Mouse (Mus musculus) ES-Bruce4 (cell line): Measurements from ENCODE around the gene Gbx1. TPM values are rescaled to one million over a fixed set of nuclear protein-coding genes. Genes with fewer than 3 reads are reported as not detected.

Experiments
- H3K27ac ChIP-seq: 2 replicates; pipeline ENCODE4 v1.5.1; 2012; ENCODE audit warnings: low read length, inconsistent platforms; ENCODE audit not compliant: insufficient read depth
- H3K27me3 ChIP-seq: 2 replicates; pipeline ENCODE4 v1.6.1; 2012; ENCODE audit warnings: mild to moderate bottlenecking, low read length, inconsistent platforms; ENCODE audit not compliant: control insufficient read depth, poor library complexity, insufficient read depth, severe bottlenecking
- H3K36me3 ChIP-seq: 2 replicates; pipeline ENCODE4 v1.6.1; 2012; ENCODE audit warnings: inconsistent platforms, mild to moderate bottlenecking, low read length, moderate library complexity; ENCODE audit not compliant: control insufficient read depth, poor library complexity, insufficient read depth, severe bottlenecking
- H3K4me1 ChIP-seq: one replicate; pipeline ENCODE4 v1.8.1; 2011; ENCODE audit warnings: low read length; ENCODE audit not compliant: control insufficient read depth, insufficient read depth
- H3K4me3 ChIP-seq: 2 replicates; pipeline ENCODE4 v1.5.1; 2011; ENCODE audit warnings: low read depth, mild to moderate bottlenecking, low read length
- H3K9ac ChIP-seq: 2 replicates; pipeline ENCODE4 v1.6.1; 2012; ENCODE audit warnings: low read depth, mild to moderate bottlenecking, inconsistent platforms; ENCODE audit not compliant: poor library complexity, severe bottlenecking
- H3K9me3 ChIP-seq: replicated peaks from 2 replicates; pipeline ENCODE4 v1.6.1; 2012; ENCODE audit warnings: mild to moderate bottlenecking, low read length, inconsistent platforms; ENCODE audit not compliant: control insufficient read depth, poor library complexity, insufficient read depth, severe bottlenecking
- CTCF ChIP-seq: IDR thresholded peaks from one replicate; pipeline ENCODE4 v1.8.1; 2011; ENCODE audit warnings: low read depth, low read length
- EP300 ChIP-seq: IDR thresholded peaks from 2 replicates; pipeline ENCODE4 v1.6.1; 2011; ENCODE audit warnings: low read depth, low read length; ENCODE audit not compliant: insufficient read depth
- POLR2A ChIP-seq: IDR thresholded peaks from one replicate; pipeline ENCODE4 v1.8.1; 2011; ENCODE audit warnings: low read length; ENCODE audit not compliant: insufficient read depth
- polyA plus RNA-seq: library from polyadenylated mRNA; stranded (reverse); fragments of >200 nt; gene quantifications from 2 replicates; pipeline ENCODE4 v1.2.4, GENCODE M21; 2011; ENCODE audit warnings: low read depth; ENCODE audit not compliant: missing spikeins, insufficient read depth, insufficient read length

Gene Gbx1
- polyA plus RNA-seq, 1 experiment = not detected

DNA sequence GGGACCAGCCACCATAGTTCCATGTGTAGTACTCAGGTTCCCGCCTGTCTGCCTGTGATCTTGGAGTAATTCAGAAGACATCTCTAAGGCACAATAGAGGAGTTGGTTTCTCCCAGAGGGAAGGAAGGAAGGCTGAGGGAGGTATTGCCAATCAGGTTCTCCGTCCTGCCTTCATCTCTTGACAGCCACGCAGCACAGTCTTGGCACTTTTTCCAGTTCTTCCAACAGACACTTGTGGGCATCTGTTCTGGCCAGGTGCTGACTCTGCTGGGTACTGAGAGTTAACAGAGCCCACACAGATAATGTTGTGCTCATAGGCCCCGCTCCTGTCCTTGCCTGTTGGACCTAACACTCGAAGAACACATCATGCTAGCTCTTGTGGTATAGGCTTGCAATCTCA is 40.3 kb downstream of the Gbx1 start:
- no peak overlapping the region for H3K4me3 ChIP-seq
- no peak overlapping the region for H3K27ac ChIP-seq
- H3K27me3 ChIP-seq = no peaks in the 10 kb centered on the region
- H3K36me3 ChIP-seq = no peaks in the 10 kb centered on the region
- H3K9ac ChIP-seq = no peak overlapping the region
- H3K9me3 ChIP-seq = no peaks in the 10 kb centered on the region
- peaks cover 11% of the 10 kb centered on the region for H3K4me1 ChIP-seq
- no peak for TF ChIP-seq POLR2A
- no peak for TF ChIP-seq CTCF
- no peak for TF ChIP-seq EP300

DNA sequence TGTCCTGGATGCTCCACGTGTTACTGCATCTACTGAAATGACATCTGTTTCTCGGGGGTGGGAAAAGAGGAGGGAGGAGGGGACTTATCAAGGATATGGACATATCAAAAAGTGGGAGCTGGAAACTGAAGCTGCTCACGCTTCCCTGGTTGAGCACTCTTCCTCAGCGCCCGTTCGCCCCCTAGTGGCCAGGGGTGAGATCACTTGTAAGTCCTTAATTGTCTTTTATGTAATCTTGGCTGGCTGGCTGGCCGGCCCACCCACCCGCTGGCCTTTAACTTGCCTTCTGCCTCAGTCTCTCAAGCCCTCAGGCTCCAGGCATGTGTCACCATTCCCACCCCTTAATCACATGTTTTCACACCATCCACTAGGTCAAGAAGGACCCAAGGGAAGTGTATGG is 40.9 kb downstream of the Gbx1 start:
- no peak overlapping the region for H3K4me3 ChIP-seq
- peaks cover 11% of the 10 kb centered on the region for H3K4me1 ChIP-seq
- H3K9ac ChIP-seq = no peak overlapping the region; the same call in 1 of the 2 replicates
- H3K9me3 ChIP-seq = no peaks in the 10 kb centered on the region
- no peak overlapping the region for H3K27ac ChIP-seq
- no peaks in the 10 kb centered on the region for H3K27me3 ChIP-seq
- peak; percentile 92 for TF ChIP-seq CTCF
- TF ChIP-seq POLR2A = no peak
- TF ChIP-seq EP300 = no peak
- no peaks in the 10 kb centered on the region for H3K36me3 ChIP-seq

DNA sequence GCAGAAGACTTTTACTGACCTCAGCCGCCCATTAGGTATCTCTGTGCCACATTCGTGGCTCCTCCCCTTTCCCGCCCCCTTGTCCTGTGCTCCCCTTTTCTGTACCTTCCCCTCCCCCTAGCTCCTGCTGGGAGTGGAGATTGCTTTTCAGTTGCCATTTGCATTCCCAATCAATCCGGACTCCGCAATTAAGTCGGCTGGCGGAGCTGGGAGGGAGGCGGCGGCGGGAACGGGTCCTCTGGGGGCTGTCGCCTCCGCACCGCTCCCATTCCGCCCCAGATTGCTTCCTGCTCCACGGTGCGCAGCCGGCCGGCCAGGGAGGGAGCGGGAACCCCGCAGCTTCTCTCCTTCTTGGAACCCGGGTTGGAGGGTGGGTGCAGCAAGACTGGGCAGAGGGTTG is 42.0 kb downstream of the Gbx1 start:
- Histone ChIP-seq H3K4me3 (peak overlapping the region; percentile 35), H3K27ac (no peak overlapping the region), H3K4me1 (peaks cover 11% of the 10 kb centered on the region)

DNA sequence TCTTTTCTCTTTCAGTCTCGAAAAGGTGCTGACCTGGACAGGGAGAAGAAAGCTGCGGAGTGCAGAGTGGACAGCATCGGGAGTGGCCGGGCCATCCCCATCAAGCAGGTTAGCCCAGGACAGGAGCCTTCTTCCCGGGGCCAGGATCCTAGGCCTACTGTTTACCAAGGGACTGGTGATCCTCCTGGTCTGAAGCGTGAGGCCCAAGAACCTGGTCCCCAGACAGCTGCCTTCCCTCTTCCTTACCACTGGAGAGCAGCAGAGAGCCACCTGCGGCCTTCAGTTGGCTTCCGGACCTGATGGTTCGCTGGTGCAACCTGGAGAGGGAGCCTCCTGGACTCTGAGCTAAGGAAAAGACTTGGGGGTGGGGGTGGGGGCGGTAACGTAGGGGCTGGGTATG is 43.7 kb downstream of the Gbx1 start:
- TF ChIP-seq EP300 = peak; percentile 24; the same call in 1 of the 2 replicates
- TF ChIP-seq POLR2A = no peak
- peak; percentile 91 for TF ChIP-seq CTCF
- H3K27me3 ChIP-seq = no peaks in the 10 kb centered on the region
- peak overlapping the region; percentile 70 for H3K9ac ChIP-seq

More for the DNA sequence above, 42.0 kb downstream of the Gbx1 start:
- TF ChIP-seq EP300 = no peak
- TF ChIP-seq CTCF = peak; percentile 0
- no peak for TF ChIP-seq POLR2A
- H3K9ac ChIP-seq = peak overlapping the region; percentile 45
- no peaks in the 10 kb centered on the region for H3K27me3 ChIP-seq
- H3K36me3 ChIP-seq = no peaks in the 10 kb centered on the region
- H3K9me3 ChIP-seq = no peaks in the 10 kb centered on the region

DNA sequence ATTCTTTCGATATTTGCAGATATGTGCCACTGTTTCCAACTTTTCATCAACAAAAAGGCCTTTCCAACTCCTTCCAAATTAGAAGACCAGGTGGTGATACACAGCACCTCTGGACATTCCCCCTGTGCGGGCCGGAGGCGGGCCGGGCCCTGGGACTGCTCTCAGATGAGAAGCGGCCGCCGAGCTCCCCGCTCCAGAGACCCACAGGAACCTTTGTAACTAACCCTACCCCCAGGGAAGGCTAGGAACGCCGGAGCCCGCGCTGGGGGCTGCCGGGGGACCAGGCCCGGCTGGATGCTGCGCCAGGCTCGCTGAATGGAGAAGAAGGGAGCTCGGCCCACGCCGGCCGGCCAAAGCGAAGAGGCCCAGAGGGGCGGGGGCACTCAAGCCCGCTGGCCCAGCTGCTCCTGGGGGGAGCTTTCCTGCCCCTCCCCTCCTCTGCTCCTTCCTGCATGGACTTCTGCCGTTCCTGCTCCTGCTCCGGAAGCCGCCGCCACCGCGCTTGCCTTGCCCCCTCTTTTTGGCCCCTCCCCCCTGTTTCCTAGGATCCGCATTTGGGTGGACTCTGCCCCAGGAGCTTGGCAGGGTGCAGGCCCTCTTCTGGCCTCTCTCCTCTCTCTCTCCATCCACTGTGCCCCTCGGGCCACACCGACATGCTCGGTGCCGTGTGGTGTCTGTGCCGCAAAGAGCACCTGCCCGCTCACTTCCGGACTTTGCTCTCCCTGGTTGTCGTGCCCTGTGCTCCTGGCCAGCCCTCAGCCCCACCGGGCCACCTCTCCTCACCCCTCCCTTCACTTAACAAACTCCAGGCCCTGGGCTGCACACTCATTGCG is 44.5 kb downstream of the Gbx1 start:
- H3K27ac ChIP-seq = peak overlapping the region; percentile 34
- no peaks in the 10 kb centered on the region for H3K9me3 ChIP-seq
- no peaks in the 10 kb centered on the region for H3K27me3 ChIP-seq
- H3K36me3 ChIP-seq = no peaks in the 10 kb centered on the region; the same call in 1 of the 2 replicates
- peak overlapping the region; percentile 29 for H3K4me3 ChIP-seq
- H3K9ac ChIP-seq = peak overlapping the region; percentile 70
- TF ChIP-seq EP300 (0 out of 2 replicates have a peak, but pooled peaks have one; percentile 28), POLR2A (no peak), CTCF (no peak)
- peaks cover 11% of the 10 kb centered on the region for H3K4me1 ChIP-seq

More for the DNA sequence above, 43.7 kb downstream of the Gbx1 start:
- H3K27ac ChIP-seq = peak overlapping the region; percentile 34
- H3K4me1 ChIP-seq = peaks cover 11% of the 10 kb centered on the region
- peak overlapping the region; percentile 29; the same call in 1 of the 2 replicates for H3K4me3 ChIP-seq
- no peaks in the 10 kb centered on the region for H3K36me3 ChIP-seq
- no peaks in the 10 kb centered on the region for H3K9me3 ChIP-seq

DNA sequence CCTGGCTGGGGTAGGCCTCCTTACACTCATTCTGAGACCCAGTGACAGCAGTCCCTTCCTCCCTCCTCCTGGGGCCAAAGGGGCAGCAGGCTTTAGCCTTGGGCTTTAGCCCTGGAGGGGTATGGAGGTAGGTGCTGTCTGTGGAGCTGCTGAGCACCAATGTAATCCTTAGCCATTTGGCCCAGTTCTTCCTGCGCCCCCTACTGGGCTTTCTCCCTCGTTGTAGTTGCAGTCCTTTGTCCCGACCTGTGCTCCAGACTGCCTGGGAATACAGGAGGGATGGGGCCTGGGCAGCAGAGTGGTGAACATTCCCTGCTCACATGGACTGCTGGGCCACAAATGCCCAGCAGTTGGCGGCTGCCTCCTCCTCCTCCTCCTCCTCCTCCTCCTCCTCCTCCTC is 45.4 kb downstream of the Gbx1 start:
- no peaks in the 10 kb centered on the region for H3K9me3 ChIP-seq
- no peak overlapping the region for H3K27ac ChIP-seq
- TF ChIP-seq POLR2A (no peak), EP300 (0 out of 2 replicates have a peak, but pooled peaks have one; percentile 39), CTCF (peak; percentile 83)
- no peaks in the 10 kb centered on the region for H3K27me3 ChIP-seq
- no peaks in the 10 kb centered on the region; the same call in 1 of the 2 replicates for H3K36me3 ChIP-seq
- H3K9ac ChIP-seq = no peak overlapping the region
- H3K4me1 ChIP-seq = peaks cover 11% of the 10 kb centered on the region
- no peak overlapping the region for H3K4me3 ChIP-seq
